Mouse (Mus musculus) cerebellum, adult 2 months (tissue): ENCODE measurements around the gene Snapc5.

ENCODE experiments used
- CTCF ChIP-seq: fragments of 200-500 bp; IDR thresholded peaks from 2 replicates; pipeline ENCODE4 v1.5.1; 2011; ENCODE audit warnings: low read depth, mild to moderate bottlenecking, control low read depth, low read length, moderate library complexity, borderline replicate concordance; ENCODE audit not compliant: insufficient read depth
- POLR2A ChIP-seq: fragments of 200-500 bp; IDR thresholded peaks from 2 replicates; pipeline ENCODE4 v1.6.1; 2011; ENCODE audit warnings: low read length, control low read depth, borderline replicate concordance; ENCODE audit not compliant: insufficient read depth

GRCm38 (mm10) chr9:64232257-64232957 lies 53.3 kb downstream of the Snapc5 start:
- no peak for TF ChIP-seq CTCF
- TF ChIP-seq POLR2A: no peak
